Mouse (Mus musculus) heart, postnatal 0 days (tissue): Measurements from ENCODE around the gene Rnf38.
A peak's percentile ranks its signal among the peaks of the same experiment; 100 is the strongest.

ENCODE experiments used
- CTCF ChIP-seq: IDR thresholded peaks from 2 replicates; pipeline ENCODE4 v1.5.1; 2016; ENCODE audit warnings: antibody characterized with exemption, control low read depth, low read depth
- EP300 ChIP-seq: IDR thresholded peaks from 2 replicates; pipeline ENCODE4 v1.6.1; 2016; ENCODE audit warnings: antibody characterized with exemption, low read depth

GRCm38 (mm10) chr4:44173177-44173576 lies 60.4 kb downstream of the Rnf38 start:
- TF ChIP-seq EP300 = no peak
- TF ChIP-seq CTCF = peak; percentile 66
